Mouse (Mus musculus) cerebellum, postnatal 36 days (tissue): ENCODE data around the gene Ifne.
A peak's percentile ranks its signal among the peaks of the same experiment; 100 is the strongest.

Experiments used
- DNase-seq, 2 experiments: peaks; one replicate each; pipeline ENCODE4 v3.0.0; 2021 to 2022; ENCODE audit warnings: mixed read lengths in 2 of 2

The Ifne gene

DNA sequence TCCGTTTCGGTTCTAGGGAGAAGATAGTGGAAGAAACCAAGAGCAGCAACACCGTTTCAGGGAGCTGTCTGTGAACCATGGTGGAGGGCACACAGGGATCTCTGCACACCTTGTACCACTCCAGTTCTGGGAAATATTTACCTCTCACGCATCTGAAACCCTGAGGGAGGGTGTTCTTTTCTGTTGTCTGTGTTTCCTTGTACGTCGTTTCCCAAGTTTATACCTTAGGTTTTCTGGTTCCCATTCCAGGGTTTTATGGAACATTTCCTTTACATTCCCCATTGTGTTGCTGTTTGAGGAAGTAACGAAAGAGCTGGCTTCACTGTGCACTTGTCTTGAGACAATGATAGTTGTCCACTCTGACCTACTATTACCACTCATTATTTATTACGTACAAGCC is at the start of gene Ifne:
TSS of gene Ifne (minus strand) at position 101 of the 400 bp plus-strand sequence.
- no peak for DNase-seq

DNA sequence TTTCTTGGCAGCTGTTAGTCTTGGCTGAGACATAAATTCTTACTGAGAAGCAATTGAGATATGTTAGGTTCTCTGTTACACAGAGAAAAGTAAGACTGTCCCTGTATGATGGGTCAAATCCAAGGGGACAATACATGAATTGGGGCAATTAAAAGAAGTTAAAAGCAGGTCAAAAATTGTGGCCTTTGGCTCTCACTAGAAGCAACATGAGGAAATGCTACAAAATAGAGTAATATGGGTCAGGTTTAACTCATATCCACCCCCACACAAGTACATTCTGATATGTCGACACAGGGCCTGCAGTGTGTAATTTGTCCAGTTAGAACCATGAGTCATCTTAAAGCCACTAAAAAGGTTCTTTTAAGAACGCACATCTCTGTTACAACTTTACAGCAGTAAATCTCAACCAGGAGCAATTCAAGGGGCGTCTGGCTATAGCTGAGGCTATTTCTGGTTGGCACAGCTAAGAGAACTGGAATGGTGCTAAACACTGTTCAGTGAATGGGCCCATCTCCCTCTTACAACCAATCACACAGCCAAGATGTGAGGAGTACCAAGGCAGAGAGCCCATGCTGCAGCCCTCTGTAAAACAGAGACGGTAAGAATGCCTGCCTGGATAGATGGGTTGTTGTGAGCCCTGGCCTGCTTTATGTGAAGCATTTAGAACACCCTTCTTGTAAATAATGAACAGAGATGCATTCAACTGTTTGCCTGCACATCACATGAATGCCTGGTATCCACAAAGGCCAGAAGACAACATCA is 48.5 kb upstream of the Ifne start:
- DNase-seq: no peak

DNA sequence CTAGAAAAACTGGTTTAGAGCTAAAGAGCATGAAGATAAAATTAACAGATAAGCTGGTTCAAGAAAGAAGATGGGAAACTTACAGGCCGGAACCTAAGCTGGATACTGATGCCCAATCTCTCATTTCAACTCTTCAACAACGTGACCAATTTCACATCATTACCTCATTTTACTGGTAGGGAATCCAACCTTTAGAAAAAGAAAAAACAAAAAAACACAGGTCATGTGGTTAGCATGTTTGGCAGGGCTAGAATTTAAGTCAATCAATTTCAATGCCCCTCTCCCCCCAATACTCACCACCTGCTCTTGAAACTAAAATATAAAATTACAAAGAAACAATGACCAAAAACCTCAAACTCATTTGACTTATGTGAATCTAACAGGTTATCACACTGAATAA is 47.8 kb upstream of the Ifne start:
- DNase-seq: no peak

DNA sequence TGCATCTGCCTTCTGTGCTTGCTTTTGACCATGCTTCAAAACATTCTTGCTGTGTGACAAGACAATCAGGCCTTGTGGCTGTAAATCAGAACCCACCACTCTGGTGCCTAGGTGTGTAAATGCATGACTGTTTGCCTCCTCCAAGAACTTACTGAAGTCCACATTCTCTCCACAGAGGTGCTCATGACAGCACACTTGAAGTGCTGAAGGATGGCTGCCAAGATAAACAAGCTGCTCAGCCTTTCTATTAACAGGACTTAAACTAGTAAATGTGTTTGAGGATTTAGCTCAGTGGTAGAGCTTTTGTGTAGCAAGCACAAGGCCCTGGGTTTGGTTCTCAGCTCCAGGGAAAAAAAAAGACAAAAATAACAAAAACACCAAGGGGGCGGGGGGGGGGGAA is 46.6 kb upstream of the Ifne start:
- no peak for DNase-seq

DNA sequence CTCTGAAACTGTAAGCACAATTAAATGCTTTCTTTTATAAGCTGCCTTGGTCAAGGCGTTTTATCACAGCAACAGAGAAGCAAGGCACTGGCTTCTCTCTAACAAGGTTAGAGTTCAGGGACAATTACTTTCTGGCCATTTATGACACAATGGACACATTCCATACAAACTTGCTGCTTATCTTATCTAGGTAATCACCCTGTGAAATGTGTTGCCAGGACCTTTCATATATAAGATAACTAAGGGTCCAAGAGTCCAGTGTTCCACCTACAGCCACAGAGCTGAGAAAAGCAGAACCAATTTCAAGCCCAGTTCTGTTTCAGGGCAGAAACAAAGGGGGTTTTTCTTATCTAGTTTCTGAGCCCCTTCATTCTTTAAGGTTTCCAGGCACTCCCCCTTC is 46.1 kb upstream of the Ifne start:
- DNase-seq: no peak

DNA sequence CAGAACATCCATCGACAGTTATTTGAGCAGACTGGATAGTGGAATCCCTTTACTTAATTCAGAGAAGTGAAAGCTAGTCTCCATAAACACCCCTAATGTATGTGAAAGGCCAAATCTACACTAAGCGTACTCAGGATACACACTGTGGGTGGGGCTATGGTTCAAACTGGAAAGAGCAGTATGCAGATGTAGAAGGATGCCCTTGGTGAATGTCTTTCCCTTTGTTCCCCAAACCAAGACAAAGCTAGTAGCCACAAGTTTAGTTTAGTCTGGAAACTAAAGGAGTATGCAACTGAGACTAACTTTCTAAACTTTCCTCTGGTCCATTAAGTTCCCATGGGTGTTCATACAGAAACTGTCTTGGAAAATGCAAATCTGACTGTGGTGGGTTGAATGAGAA is 45.5 kb upstream of the Ifne start:
- DNase-seq: no peak

DNA sequence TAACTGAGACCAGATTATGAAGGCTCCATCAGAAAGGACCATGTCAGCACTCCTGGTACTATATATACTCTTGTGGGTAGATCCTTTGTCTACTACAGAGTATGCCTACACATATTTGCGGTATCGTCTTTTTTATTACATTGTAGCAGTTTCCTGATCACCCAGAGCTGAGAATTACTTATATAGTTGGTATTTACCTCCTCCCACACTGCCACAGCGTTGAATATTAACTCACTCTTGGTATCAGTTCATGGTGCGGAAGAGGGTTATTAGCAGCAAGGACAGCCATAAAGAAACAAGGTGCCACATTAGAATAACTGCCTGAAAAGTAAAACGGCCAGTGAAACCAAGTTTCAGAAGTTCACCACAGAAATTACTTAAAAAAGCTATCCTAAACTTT is 41.3 kb upstream of the Ifne start:
- DNase-seq: no peak

DNA sequence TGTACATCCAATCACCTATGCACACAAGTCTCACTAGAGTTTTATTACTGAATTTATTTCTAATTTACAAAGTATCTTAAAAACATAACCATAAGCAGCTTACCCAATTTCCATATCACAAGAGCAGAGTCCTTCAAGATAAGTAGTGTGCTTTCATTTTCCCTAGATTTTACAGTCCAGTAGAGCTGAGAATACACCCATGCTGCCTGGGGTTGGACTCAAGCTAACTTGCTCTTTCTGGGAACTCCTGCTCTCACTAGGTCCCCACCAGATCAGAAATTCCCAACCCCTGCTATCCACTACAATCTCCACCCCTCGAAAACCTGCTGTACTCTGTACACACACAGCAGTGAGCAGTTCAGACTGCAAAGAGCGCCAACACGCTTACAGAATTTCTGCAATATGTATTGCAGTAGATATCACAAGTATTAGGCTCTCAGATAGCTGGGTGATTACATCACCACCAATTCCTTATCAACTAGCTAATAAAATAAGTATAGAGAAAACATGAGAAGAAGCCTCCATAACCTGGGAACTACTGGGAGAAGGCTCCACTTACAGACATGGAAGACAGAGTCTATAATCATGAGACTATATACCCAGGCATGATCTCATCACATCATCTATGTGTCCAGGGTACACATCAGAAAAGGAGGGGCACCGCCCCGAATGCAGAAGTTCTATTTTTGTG is 37.9 kb upstream of the Ifne start:
- DNase-seq: no peak

DNA sequence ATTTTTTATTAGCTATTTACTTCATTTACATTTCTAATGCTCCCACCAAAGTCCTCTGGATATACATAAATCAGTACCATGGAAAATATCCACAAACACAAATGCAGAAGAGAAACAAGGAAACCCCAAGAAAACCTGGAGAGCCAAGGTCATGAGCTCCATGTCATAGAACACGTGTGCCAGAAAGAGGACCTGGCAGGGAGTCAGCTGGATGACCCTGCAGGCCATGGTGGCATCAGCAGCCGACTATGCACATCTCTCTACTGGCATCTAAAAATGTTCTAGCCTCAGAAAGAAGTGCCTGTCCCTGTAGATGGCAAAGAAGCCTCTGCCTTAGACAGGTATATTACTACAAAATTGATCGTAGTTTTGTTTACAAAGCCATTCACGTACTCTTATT is 36.3 kb upstream of the Ifne start:
- DNase-seq: no peak

DNA sequence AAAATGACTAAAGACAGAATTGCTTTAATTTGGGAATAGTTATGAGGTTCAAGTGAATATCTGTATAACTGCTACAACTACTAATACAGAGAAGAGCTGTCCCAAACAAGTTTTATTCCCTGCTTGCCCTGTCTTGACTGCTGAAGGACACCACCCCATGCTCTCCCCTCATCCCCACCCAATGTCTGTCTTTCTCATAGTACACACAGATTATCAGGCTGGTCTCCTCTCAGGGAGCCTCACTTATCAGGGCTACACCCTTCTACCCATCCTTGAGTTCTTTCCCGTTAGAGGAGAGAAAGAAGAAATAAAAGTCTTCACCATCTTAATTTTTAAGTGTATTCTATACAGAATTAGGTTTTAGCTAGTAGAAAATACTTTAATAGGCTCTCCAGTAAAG is 34.0 kb upstream of the Ifne start:
- no peak for DNase-seq

DNA sequence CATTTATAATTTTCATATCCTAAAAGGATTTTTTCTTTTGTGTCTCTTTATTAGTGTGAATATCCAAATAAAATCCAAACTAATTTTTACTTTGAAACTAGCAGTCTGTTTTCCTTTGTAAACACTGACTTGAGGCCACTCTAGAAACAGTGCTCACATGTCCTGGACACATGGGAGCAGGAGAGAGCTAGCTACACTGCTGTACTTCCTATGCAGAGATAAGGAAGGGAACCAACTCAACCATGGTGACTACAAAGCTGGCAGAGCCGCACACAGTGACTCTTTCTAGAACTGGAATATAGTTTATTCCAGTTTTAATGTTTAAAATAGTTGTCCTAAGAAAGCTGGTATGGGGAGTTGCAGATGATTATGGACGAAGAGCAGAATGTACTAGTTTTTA is 32.9 kb upstream of the Ifne start:
- DNase-seq: no peak

DNA sequence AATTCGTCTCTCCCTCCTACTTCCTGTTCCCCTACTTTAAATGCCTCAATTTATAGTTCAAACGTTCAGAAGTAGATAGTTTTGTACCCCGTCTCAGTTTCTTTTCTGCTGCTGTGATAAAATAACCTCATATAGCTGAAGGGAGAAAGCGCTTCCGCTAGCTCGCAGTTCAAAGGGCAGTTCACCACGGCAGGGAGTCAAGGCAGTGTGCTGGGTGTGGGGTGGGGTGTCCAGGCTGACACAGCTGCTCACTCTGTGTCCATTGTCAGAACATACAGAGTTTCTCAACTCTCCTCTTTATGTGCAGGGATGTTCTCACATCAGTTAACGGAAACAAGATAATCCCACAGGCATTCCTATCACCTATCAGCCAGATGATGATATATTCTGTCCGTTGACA is 32.2 kb upstream of the Ifne start:
- DNase-seq: no peak

DNA sequence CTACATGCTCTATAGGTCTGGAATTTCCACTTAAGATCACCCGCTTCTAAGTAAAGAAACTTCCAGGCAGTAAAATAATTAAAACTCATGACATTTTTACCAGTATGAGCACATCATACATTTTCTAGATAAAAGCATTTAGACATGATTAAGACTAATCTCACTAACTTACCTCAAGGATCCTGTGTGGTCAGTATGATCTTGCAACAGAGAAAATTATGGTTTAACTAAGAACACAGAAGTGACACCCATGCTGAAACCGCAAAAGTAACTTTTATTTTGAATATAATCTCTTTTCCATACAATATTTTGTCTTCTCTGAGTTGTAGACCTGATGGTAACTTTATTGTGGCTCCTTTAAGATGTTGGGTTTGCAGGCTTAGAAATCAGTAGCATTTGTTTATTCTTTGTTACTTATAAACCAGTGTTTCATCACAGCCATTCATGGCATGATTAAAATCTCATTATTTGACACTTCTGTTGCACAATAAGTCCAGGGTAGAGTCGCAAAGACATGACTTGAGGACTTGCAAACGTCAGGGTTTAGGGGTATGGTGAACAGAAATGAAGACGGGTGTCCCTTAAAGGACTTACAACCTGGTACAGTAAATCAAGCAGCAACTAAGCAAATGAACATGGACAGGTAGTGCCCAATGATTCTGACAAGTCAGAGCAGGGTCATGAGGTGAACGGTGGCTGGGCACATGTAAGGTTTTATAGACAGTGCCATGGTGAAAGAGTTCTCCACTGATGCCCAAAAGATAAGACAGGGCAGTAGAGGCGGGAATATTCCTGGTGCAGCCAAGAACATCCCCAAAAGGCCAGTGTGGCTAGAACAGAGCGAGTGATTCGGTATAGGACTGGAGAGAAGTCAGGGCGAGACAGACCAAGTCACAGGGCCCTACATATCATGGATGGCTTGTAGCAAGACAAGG is 29.9 kb upstream of the Ifne start:
- no peak for DNase-seq

DNA sequence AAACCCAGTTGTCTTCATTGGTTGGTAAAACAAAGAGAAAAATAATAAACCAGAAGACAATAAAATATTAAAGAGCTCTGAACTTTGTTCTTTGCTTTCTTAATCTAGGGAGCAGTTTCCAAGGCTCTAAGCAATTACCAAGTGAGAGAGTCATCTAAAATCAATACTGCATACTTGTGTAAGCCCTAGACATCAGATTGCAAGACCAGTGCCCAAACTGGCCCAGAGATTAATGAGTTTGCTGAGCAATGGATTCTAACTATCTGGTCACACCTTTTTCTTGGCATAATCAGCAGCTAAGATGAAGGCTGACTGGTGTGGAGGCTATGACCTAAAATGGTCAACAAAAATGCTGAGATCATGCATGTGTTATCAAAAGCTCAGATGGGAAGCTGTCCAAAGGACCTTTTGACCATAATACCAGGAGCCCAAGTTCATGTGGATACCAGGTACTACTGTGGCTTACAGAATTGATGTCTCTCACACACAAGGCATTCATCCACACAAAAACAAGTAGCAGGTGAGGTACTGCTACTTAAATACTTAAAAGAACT is 13.3 kb upstream of the Ifne start:
- no peak for DNase-seq

DNA sequence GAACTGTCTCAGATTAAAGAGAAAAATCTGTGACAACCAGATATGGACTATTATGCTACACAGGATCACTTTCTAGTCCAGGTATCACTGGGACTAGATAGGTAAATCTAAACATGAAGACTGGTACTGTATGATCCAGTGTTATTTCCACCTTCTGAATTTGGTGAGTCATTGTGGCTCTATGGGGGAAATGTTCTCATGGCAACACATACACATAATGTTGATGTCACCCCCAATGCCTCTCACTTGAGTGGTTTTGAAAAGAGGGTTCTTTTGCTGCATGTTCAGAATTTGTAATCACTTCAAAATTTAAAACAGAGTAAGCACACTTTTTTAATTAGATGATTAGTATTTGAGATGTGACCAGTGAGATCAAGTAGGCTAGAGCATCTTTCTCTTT is 8.2 kb upstream of the Ifne start:
- no peak for DNase-seq

DNA sequence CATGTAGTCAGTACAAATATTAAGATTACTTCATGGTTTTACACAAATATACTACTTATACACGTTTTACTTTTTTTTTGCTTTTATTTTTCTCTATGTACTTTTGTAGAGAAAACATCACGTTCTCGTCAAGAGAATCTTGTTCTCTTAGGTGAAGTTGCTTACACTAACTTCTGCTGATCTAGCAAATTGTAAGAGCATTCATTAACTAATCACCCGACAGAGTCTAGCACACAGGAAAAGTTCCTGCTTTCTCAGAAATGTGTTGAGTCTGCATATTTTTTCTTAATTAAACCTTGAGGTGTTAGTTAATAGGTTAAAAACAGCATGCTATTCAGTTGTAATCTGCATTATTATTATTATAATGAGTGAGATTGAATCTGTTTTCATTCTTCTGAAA is 1.2 kb downstream of the Ifne start:
- DNase-seq: no peak

DNA sequence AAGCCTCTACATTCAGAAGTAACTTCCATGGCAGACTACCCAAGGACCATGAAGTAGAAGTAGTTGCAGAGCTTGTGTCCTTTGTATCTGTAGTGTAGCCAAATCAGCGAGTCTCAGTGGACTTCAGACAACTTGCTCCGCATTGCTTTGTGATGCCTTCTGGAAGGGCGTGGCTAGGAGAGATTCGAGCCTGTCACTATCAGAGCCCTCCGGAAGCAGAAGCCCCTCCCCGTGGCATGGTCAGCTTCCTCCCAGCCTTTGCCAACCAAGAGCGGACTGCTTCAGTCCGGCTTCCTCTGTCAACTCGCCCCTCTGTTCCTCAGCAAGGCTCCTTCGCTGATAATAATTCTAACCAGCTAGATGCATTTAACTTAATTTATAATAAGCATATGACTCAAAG is 1.8 kb downstream of the Ifne start:
- no peak for DNase-seq

DNA sequence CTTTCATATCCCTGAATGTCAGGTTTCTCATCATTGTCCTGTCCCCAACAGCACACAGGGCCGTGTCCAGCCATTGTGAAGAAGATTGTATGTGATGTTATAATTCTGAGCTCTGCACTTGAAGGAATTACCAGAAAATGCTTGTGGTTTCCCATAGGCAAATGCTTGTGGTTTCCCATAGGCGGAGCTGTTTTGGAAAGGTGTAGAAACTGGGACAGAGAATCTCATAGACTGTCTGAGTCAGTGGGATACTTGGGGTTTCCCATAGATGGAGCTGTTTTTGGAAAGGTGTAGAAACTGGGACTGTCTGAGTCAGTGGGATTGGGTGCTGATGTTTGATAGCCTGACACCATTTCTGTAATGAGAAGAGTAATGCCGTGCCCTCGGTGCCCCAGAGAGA is 3.5 kb downstream of the Ifne start:
- DNase-seq: no peak

DNA sequence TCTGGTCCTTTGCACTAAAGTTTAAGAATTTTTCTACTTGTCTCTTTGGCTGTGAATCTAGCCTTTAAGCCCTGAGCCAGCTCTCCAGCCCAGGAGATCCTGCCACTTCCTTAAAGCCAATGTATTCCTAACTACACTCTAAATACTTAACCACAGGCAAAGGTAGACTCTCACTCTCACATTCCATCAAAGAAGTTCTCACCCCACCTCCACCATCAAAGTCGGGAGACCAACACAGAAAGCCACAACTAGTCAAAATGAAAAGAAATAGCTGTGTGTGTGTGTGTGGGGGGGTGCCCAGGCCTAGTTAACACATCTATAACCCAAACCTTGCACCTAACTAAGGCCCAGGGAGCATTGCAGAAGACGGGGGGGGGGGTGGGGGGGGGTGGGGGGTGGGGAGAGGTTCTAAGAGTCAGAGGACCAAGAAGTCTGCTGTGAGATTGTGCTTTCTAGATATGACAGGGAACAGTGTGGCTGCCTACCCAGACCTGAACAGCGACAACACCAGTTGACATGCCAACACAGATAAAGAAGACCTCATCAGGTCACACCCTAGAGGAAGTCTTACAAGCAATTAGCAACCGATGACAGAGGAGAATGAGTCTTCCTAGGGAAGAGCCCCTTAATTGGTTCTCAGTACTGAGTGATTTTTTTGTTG is 4.4 kb downstream of the Ifne start:
- DNase-seq: no peak

DNA sequence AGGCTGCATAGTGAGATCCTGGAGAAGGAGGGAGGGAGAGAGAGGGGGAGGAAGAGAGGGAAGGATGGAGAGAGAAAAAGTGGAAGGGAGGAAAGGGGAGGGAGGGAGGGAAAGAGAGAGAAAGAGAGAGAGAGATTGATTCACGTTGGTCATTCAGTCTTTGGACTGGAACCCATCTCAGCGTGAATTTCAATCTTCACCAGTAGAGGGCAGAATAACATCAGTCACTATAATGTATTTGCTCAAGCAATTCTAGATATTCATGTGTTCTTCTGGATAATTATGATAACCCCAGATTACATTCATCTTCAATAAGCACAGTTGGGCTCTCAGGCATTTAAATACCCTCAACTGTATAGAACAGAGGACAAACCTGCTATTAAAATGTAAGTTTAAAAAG is 7.3 kb downstream of the Ifne start:
- peak in 1 of 2 experiments; percentile 5 for DNase-seq

DNA sequence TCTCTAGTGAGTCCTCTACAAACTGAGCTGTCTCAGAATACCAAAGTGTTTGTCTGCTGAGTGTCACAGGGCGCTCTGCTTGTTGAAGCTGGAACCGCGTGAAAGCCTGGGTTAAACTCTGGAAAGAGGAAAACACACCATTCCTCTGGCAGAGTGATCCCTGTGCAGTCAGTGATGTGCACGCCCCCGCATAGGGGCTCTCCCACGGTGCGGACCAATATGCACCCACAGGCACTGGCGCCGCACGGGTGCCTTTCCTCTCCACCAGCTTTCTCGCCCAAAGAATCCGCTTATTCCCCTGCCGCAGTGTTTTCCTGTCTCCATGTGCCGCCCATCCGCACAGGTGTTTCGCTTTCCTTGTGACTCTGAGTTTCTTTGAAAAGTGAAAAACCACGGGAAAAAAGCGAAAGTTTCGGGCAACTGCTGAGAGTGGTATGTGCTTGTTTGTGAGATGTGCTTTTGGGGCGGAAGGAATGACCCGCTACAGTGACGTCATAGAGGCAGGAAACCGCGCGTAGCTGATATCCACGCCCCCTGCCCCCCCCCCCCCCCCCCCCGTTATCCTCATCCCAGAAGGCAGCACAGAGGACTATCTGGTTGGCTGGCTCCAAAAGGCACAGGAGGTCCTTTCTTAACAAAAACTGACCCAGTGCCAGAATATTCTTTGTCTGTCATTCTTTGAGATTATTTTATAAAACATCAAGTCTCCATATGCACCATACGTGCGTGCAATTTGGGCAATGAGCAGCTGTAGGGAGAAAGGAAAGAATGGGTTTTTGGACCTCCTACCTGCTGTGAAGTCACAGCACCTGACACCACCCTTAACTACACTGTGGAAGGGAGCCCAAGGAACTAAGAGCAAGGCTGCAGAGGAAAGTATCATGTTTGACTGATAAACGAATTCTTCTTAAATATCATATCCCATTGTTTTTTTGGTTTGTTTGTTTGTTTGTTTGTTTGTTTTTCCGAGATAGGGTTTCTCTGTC is 11.8 kb downstream of the Ifne start:
- peak in 1 of 2 experiments; percentile 7 for DNase-seq
